Mouse (Mus musculus) B cell, adult 2 months (primary cell): ENCODE results near the gene Sparc.
"Not testable (repeated sequence)": the region's sequence is repeated elsewhere in the genome, so short reads cannot be mapped to it uniquely, and the experiment has no call there.

Experiments
- DNase-seq, 2 experiments: peaks; one replicate each; pipeline ENCODE4 v3.0.0; 2022

The Sparc gene

DNA sequence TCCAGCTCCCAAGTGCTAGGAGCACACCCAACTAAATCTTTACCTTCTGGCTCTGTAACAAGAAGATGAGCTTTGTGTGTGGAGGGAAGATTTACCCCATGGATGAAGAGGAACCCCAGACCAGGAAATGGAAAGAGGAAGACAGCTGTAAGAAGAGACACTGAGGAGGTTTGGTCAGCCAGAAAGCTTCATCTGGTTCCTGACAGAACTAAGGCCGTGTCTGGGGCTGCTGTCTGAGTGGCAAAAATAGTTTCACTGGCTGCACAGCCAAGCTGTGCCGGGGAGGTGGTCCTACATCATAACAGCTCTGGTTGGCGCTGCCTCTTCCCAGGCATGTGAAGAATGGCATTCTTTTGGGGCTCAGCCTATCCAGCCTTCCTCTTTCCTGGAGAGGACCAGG, 10.0 kb upstream of the Sparc start:
- no peak for DNase-seq

DNA sequence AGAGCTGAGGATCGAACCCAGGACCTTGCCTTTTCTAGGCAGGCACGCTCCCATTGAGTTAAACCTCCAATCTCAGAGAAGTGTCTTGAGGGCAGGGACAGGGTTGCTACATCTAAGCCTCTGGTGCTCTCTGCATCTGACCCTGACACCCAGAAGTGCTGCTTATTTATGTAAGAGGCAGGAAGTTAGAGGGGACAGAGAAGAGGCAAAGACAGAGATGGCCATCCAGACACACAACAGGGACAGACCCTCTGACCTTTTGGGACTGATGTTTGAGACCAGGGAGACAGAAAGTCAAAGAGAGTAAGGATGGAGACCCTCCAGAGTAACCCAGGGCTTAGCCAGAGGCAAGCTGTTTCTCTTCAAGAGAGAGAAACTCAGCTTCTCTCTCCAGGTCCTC, 7.0 kb upstream of the Sparc start:
- no peak for DNase-seq

DNA sequence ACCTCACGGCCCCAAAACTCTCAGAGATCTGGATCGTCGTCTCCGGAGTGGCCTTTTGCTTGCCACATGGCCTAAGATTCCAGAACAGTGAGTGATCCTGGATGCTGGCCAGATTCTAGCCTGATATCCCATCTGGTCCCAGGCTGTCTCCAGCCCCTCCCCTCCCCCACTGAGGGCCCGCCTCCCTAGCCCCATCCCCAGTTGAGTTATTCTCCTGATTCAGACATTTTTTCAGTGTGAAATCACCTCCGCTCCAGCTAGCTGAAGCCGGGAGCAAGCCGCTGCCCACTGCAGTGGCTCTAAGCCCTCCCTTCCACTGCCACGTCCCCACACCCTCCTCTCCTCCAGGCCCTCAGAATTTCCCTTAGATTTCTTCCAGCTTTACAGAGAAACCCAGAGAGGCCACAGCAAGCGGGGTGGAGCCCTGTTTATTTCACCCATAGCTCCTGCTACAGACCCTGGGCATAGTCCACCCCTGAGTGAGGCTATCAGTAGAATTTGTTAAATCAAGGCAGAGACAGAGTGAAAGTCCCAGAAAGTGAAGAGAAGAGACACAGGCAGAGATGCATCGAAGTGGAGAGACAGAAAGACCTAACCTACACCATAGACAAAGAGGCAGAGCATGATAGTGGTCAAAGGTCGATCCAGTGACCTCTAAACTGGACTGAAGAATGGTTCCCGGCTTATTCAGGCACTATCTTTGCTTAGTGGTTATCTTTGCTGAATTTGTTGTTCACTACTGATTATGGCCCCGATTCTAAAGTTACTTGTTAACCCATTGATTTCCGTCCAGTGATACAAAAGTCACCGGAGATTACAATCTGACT, 5.4 kb upstream of the Sparc start:
- no peak for DNase-seq

DNA sequence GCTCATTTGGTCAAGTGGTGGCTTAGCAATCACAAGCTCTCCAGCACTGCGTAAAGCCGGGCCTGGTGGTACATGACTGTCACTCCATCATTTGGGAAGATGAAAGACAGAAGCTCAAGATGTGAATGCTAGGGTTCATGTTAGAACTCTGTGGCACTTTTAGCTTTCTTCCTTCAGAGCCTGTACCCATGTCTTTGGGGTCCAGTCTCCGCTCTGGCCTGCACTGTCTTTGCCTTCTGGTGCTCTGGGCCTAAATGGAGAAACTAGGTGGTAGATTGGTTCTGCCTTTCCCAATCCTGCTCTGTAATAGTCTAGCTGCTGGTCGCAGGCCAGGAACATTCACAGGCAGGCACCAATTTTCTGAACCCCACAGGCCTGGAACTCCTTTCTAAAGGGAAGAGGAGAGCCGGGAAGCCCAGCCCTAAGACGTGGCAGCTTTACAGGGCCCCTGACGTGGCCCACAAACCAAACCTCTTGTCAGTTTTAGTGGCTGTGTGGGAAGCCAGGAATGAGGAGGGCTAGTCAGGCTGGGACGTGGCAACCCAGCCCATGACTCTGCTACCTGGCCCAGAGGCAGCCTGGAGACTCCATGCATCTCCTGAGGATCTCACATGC, 1.9 kb upstream of the Sparc start:
- DNase-seq = no peak

DNA sequence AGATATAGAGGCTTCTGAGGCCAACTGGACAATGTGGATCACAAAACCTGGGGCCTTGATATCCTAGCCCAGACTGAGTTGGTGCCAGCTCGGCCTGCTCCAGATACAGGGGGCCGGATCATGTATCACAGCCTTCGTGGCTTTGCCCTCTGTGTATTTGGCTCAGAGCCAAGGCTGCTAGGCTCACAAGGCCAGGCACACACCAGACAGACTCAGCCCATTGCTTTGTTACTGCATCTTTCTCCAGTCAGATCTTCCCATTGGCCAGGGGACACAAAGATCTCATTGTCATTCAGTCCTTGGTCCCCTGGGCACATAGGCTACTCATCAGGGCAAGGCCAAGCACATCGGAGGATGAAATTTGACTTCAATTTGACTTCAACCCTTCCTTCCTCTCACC, 773 bp upstream of the Sparc start:
- no peak for DNase-seq

DNA sequence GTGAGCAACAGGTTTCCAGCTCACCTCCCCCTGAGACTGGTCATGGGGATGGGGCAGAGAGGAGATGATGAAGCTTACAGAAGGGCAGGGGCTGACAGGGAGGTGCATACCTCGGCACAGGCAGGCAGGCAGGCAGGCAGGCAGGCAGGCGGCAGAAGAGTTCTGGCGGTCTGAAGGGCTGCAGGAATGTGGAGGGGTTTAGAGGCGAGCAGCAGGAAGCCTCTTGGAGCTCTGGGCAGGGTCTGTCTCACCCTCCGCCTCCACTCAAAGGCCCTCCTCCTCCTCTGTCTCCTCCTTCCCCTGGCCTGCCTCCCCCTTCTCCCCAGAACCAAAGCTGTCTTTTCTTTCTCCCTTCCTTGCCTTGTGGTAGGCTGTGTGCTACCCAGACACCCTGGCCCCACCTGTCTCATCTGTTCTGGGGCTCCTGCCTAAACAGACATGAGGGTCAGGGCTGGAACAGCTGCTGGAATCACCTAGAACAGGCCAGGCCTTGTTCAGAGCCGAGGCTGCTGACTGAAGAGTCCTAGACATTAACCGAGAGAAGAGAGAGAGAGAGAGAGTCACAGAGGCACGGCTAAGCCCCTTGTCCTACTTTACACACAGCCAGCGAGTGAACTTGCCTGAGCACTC, 3.2 kb downstream of the Sparc start:
- DNase-seq = no peak

DNA sequence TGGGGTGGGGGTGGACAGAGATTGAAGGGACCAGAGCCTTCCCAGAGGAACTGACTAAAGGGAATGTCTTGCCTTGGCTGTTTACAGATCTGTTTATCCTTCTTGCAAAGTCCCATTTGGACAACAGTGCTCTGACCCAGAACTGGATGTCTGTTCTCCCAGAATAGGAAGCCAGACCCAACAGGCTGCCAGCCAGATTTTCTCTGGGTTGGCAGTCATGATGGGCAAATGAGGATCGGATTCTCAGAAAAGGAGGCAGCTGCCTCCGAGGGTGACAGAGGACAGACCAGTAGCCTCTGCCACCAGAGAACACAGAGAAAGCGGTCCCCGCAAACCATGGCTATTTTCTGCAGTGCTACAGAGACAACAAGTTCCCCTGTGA, 3.7 kb downstream of the Sparc start:
- DNase-seq = no peak

DNA sequence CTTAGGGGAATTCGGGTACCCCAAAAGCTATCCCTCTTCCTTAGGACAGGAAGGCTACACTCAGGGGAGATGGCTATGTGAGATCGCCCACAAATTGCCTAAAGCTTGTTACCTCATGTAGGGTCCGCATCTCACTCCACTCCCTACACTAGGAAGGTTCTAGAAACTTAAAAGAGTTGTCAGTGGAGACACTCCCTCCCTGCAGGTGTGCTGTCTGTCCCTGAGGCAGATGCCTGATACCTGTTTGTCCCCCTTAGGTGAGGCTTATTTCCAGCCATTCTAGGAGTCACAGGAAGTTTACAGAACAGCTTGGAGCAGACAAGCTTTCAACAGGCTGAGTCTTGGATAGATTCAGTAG, 4.3 kb downstream of the Sparc start:
- DNase-seq = no peak

DNA sequence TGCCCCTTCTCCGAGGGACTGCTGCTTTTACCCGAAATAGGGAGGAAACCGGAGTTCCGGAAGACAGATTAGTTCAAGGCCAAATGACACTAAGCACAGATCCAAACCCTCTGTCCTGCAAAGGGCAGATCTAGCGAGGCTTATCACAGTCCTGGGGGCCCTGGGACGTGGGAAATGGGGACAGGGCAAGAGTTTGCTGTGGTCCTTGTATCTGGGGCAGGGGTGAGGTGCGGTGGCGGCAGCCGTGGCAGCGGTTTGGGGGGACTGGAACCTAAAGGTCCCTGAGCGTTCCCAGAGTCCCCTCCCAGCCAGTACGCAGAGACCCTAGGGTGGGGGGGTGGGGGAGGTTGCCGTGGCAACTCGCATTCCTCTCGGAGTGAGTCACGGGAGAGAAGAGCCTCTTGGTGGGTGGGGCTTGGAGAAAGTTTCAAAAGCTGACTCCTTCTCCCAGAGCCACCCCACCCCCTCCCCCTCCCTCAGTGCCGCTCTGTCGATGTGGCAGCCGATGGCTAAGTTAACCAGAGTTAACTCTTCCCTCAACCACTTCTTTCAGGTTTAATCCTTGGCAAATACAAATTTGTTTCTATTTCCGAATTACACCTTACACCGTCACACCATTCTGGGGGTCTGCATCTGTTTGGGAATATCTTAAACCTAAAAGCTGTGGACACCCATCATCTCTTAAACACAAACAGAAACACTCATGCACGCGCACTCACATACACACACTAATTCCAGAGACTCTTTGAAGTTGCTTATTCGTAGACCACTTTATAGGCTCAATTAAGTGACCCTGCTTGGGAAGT, 4.9 kb downstream of the Sparc start:
- no peak for DNase-seq

DNA sequence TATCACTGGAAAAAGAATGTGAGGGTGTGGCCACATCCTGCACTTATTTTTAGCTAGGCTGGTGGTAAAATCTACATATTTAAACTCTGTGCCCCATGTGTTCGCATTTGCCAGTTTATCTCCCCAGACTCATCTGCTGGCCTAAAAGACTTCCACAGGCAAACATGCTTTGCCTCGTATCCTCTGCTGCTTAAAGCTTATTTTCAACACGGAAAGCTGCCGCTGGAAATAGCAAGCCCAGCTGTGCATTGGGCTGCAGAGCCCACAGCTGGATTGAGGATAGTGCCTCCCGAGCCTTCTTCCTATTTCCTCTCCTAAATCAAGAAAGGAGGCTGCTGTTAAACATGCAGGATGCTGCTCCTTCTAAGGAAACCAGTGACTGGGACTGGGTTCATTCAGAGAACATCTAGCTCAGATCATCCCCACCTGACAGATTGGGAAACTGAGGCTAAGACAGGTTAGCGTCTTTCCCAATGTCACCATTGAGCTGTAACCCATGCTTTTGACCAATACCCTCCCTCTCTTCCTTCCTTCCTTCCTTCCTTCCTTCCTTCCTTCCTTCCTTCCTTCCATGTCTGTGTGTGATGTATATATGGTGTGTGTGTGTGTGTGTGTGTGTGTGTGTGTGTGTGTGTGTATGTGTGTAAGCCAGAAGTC, 6.2 kb downstream of the Sparc start:
- no peak for DNase-seq

DNA sequence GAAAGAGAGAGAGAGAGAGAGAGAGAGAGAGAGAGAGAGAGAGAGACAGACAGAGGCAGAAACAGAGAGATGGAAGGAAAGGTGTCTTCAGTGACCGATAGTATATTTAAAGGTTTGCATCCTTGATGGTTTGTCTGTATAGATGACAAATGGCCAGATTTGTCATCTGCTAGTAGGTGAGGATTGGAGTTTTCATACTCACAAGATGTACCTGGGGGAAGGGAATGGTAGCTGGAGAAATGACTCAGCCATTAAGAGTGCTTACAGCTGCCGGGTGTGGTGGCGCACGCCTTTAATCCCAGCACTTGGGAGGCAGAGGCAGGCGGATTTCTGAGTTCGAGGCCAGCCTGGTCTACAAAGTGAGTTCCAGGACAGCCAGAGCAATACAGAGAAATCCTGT, 7.3 kb downstream of the Sparc start:
- not testable (repeated sequence) for DNase-seq

DNA sequence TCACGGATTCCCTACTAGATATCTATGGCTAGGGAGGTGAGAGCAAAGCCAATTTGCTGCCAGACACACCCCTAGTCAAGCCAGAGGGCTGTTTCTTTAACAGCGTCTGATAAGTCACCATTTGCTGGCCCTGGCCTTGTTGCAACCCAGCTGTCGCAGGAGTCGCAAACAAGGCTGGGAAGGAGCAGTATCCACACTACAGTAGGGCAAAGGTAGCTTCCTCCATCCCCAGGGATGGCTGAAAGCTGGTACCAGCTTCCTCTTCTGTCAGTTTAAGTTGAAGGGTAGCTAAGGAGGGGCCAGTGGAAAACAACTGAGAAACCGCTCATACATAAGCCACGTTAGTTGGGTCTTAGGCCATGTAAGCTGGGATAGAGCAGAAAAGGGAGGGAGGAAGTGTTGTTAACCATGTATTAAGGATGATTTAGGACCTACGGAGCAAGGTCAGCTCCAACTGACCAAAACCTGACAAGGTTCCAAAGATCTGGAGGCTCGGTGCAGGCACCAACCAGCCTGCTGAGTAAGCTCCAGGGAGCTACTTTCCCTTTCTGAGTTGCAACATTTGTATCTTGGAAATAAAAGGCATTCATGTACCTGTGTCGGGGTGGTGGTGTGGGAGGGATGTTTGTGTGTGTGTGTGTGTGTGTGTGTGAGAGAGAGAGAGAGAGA, 7.8 kb downstream of the Sparc start:
- DNase-seq = no peak

DNA sequence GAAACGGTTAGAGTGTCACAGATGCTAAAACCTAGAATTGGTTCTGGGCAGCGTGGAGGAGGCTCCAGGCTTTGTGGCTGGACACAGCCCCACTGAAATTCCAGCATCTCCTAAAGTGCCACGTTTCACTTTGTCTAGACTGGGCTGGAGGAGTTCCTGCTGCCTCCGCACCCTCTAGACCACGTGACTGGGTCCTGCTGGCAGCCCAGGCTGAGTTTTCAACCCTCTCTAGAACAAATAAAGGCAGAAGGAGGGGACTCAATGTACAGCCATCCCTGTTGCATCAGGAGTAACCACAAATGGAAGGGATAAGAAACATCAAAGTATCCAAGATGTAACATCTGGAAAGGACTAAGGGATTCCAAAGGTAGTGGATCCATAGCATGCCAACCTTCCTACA, 8.7 kb downstream of the Sparc start:
- DNase-seq = no peak

DNA sequence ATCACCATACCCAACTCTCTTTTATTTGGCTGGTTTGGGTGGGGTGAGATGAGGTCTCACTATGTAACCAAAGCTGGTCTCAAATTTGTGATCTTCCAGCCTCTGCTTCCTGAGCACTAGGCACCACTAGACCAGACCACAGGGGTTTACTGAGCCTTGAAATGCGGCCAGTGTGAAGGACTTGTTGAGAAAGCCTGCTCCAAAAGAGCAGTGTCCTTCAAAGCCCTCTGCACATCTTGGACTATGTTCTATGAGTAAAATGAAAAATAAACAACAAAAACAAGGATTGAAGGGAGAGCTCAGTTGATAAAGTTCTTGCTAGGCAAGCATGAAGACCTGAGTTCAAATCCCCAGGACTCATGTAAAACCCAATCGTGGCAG, 9.6 kb downstream of the Sparc start:
- no peak for DNase-seq

DNA sequence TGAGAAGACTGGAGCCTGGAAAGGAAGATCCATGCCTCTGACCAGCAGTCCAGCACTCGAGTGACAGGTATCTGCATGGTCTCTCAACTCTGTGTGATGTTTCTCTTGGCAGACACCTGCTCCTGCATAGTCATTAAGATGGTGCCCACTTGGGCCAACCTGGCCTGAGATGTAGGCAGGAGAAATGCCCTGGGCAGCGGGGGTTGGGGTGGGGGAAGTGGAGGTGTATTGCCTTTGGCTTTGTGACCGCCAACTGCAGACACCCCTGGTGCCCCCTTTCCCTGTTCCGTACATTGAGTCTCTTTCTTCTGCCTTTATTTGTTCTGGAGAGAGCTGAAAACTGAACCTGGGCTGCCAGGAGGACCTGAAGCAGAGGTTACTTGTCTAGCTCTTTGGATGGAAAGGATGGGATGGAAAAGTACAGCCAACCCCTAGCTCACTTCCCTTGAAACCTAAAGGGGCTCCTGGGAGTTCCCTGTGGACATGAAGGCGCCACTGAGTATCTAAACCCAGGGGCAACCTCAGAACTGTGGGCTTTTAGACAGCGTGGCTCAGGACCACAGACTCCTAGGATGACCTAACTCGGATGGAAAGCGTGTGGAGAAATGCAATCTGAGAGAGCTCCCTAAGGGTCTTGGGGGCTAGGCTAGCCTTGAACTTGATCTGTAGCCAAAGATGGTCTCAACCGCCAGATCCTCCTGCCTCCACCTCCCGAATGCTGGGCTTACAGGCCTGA, 10.1 kb downstream of the Sparc start:
- no peak for DNase-seq

DNA sequence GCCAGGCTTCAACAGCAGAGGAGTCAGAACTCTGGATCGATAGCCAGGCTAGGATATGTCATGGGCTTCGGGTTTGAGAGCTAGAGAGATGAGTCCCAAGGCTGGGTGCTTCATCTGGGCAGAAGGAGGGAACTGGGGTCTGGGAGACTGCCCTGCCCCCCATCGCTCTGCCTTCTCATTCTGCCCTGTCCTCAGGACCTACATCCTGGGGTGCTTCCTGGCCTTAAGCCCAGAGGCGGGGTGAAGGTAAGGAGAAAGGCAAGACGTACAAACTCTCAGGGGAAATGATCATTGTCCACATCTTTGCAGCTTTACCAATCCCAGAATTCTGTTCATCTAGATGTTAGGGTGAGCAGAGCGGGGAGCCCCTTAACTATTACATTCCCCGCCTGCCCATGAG, 10.9 kb downstream of the Sparc start:
- no peak for DNase-seq

DNA sequence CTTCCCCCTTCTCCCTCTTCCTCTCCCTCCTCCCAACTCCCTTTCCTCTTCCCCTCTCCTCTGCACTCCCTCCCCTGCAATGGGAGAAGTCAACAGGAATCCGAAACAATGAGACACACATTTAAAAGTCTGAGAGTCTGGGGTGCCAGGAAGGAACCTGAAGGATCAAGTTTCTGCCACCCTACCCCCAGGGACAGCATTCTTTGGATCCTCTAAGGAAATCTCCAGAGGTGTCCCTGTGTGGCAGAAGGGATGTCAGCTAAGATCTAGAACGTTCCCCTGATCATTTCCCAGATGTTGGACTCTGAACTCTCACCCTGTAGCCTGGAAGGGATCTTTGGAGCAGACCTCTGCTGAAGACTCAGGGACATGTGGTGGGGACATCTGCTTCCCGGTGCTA, 12.5 kb downstream of the Sparc start:
- DNase-seq = no peak

DNA sequence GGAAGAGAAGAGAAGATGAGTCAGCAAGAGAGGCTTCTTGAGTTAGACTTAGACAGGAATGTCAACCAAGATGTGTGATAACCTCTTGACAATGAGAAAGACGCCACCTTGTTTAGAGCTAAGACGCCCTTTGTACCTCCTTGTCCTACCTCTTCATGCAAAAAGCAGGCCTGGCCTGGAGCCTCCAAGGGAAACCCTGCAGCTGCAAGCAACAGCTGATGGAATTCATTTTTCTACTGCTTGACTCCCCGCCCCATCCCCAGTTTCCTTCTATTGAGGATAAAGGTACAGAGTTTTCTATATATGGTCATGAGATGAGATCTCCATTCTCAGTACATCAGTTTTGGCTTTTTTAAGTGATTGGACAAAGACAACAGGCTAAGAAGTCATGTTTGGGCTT, 13.0 kb downstream of the Sparc start:
- DNase-seq = no peak

DNA sequence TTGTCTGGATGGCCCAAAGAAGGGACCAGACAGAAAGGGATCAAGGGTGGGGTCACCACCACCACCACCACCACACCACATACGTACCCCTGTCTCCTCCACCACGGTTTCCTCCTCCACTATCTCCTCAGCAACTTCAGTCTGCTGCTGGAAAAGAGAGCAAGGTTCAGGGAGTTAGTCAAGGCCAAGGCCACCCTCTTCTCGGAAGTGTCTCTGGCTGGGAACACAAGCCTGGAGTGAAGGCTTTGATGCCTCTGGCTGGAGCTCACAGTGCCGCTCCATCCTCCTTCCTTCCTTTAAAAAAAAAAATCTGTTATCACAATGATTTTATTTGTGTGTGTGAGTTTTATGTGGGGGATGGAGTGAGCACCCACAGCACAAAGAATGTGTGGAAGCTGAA, 15.8 kb downstream of the Sparc start:
- DNase-seq = no peak

DNA sequence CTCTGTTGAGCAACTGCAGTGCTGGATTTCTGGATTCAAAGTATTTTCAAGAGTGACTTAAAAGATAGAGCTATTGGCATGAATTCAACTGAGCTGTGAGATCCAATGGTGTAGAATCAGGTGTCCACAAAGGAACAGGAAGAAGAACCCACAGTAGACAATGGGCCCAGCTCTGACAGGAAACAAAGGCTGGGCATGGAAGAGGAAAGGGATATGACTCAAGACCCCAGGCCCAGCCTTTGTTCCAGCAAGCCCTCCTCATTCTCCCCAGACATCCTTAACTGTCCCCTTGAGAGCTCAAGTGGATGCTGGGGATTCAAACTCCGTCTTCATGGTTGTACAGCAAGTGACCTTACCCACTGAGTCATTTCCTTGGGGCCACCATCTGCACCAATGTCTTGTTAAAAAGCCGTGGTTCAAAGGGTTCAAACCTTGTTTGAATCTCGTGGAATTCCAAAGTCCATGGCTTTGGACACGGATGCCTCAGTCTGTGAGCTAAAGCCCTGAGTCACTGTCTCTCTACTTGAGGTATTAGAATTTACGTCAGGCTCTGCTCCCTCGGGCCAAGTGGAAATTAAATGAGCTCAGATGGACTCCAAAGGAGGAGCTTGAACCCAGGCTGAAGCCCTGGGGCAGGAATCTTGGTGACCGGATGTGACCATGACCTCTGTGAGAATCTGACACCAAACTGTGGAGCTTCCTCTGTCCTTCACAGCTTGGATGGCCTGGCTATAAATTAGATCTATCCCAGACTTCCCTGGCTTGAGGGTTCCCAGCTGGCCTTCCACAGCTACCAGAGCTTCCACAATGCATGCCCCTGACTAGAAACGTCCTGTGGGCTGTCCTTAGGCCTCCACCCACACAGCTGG, 17.1 kb downstream of the Sparc start:
- DNase-seq = no peak
